Mouse (Mus musculus) heart, adult 2 months (tissue): Measurements from ENCODE around the gene 3110040M04Rik. TPM values are rescaled to one million over a fixed set of nuclear protein-coding genes. Genes with fewer than 3 reads are reported as not detected.
"Not testable (repeated sequence)": the region's sequence is repeated elsewhere in the genome, so short reads cannot be mapped to it uniquely, and the experiment has no call there.

ENCODE experiments used
- DNase-seq, 2 experiments: peaks; one replicate each; pipeline ENCODE4 v3.0.0; 2021
- H3K27ac ChIP-seq: fragments of 200-600 bp; 2 replicates; pipeline ENCODE4 v1.8.1; 2022
- H3K27me3 ChIP-seq: fragments of 200-500 bp; 2 replicates; pipeline ENCODE4 v1.6.1; 2012; ENCODE audit warnings: mild to moderate bottlenecking, low read length, inconsistent platforms, mixed read lengths; ENCODE audit not compliant: control insufficient read depth, insufficient read depth
- H3K36me3 ChIP-seq: fragments of 200-500 bp; 2 replicates; pipeline ENCODE4 v1.6.1; 2012; ENCODE audit warnings: low read length, inconsistent platforms; ENCODE audit not compliant: control insufficient read depth, insufficient read depth
- H3K4me1 ChIP-seq: fragments of 200-500 bp; 2 replicates; pipeline ENCODE4 v1.6.1; 2011; ENCODE audit warnings: low read length; ENCODE audit not compliant: control insufficient read depth, insufficient read depth
- H3K4me3 ChIP-seq: fragments of 200-600 bp; 2 replicates; pipeline ENCODE4 v1.8.1; 2022
- H3K79me2 ChIP-seq: fragments of 200-500 bp; replicated peaks from 2 replicates; pipeline ENCODE4 v1.6.1; 2012; ENCODE audit warnings: mild to moderate bottlenecking, inconsistent platforms, low read length, moderate library complexity, mixed read lengths; ENCODE audit not compliant: control insufficient read depth, insufficient read depth
- H3K9ac ChIP-seq: fragments of 200-500 bp; 2 replicates; pipeline ENCODE4 v1.6.1; 2012; ENCODE audit warnings: low read depth, mild to moderate bottlenecking, control low read depth, inconsistent platforms, low read length, mixed read lengths
- CTCF ChIP-seq: fragments of 200-600 bp; IDR thresholded peaks from 2 replicates; pipeline ENCODE4 v1.8.1; 2022; ENCODE audit warnings: antibody characterized with exemption, mild to moderate bottlenecking, moderate library complexity
- EP300 ChIP-seq: fragments of 200-500 bp; IDR thresholded peaks from 2 replicates; pipeline ENCODE4 v1.6.1; 2011; ENCODE audit warnings: low read depth, low read length, control low read depth; ENCODE audit not compliant: insufficient read depth
- POLR2A ChIP-seq: fragments of 200-500 bp; IDR thresholded peaks from 2 replicates; pipeline ENCODE4 v1.6.1; 2011; ENCODE audit warnings: mild to moderate bottlenecking, low read depth, low read length, control low read depth; ENCODE audit not compliant: insufficient read depth
- WGBS: fragments of 180-500 bp; shearing (Covaris S2); methylation state at CpG from one replicate; pipeline ENCODE4 v1.1.7; 2018; 5-methylcytosine and 5-hydroxymethylcytosine counted together
- intact Hi-C: fragments of 180-260 bp; cut with DNase I; formaldehyde crosslinking; loops from one replicate; pipeline ENCODE4 v1.15.1; 2025
- polyA plus RNA-seq: library from polyadenylated mRNA; depleted of rRNA; stranded (reverse); fragments of >200 nt; gene quantifications from 2 replicates; pipeline ENCODE4 v1.2.3, GENCODE M21; 2012
- total RNA-seq, 2 experiments: library from RNA; stranded (reverse); gene quantifications; 2 replicates each; pipeline ENCODE4 v1.2.3; 2021

The 3110040M04Rik gene
- total and polyA plus RNA-seq, 3 experiments: not detected

DNA sequence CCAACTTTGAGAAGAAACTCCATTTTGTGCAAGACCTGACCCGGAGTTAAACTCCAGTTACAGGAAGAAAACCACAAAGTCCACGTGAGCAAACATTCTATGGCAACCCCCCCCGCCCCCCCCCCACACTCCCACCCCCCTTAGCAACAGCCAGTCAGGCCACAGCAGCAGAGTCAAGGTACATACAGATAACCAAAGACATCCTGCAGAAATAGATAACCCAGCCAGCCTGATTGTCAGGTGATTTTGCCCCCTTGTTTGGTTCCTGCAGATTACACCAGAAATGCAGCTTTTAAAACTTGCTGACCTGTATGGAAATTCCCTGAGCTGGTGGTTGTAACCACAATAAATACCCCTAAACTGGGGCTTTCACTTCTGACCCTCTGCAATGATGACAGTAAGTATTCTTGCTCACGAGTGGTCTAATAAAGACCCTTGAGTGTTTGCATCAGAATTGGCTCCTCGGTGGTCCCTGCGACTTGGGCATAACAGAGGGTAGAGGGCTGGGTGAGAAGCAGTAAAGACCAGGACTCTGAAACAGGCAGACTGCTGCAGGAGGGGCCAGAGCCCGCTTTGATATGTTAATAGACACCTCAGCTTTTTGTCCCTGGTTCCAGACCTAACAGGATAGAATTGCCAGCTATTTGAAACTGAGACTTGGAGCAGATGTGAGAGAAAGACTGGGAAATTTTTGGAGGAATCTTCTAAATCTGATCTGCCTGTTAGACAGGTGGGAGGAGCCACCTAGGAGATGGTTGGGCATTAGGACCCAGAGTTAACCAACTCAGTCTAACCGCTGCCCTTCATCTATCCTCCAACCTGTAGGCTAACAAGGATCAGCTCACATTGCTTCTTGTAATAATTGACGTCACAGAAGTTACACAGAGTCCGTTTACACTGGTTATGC lies 26.6 kb upstream of the 3110040M04Rik start:
- 27% methylated on average over 10 of the region's 10 CpGs for WGBS
- Histone ChIP-seq H3K4me1 (peaks cover under 1% of the 10 kb centered on the region), H3K27ac (peak overlapping the region; percentile 64), H3K79me2 (no peaks in the 10 kb centered on the region), H3K36me3 (no peaks in the 10 kb centered on the region), H3K27me3 (no peaks in the 10 kb centered on the region), H3K4me3 (no peak overlapping the region), H3K9ac (0 out of 2 replicates have a peak overlapping the region, but pooled peaks have one; percentile 19)
- intact Hi-C loops: no loop called here
- no peak for TF ChIP-seq CTCF
- no peak for TF ChIP-seq EP300
- TF ChIP-seq POLR2A: no peak
- DNase-seq: peak in 1 of 2 experiments; percentile 31

GRCm38 (mm10) chr1:151177937-151178271 lies 26.0 kb upstream of the 3110040M04Rik start:
- H3K9ac ChIP-seq: 0 out of 2 replicates have a peak overlapping the region, but pooled peaks have one; percentile 19
- H3K27ac ChIP-seq: peak overlapping the region; percentile 64
- 43% methylated on average over 4 of the region's 4 CpGs for WGBS

DNA sequence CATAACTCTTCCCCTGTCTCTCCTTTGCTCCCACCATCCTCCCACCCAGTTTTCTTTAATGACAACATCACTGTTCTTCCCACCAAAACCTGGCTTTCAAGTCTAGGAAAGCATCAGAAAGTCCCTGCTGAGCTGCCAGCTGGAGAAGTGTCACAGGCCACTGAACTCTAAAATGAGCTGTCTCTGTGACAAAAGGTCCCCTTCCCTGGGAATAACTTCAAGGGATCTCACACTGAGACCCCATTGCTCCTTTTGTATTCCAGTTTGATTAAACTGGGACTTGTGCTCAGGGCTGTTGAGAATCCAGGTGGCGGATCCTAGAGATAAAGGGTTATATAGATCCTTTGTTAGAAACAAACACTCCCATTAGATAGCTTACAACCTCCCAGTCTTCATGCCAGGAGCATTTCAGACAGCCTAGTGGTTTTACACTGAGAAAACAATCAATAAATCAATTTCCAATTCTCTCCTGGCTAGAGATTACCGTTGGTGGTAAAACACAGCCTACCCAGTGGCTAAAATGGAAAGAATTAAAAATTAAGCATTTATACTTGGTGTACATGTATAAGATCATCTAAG lies 25.3 kb upstream of the 3110040M04Rik start:
- 88% methylated on average over 2 of the region's 2 CpGs for WGBS
- Histone ChIP-seq H3K4me3 (no peak overlapping the region), H3K4me1 (no peaks in the 10 kb centered on the region), H3K9ac (no peak overlapping the region), H3K36me3 (no peaks in the 10 kb centered on the region), H3K27me3 (no peaks in the 10 kb centered on the region), H3K79me2 (no peaks in the 10 kb centered on the region), H3K27ac (no peak overlapping the region)
- intact Hi-C loops: no loop called here
- TF ChIP-seq CTCF (no peak), POLR2A (no peak), EP300 (no peak)
- no peak for DNase-seq

More at GRCm38 (mm10) chr1:151177937-151178271, 26.0 kb upstream of the 3110040M04Rik start:
- intact Hi-C loops: no loop called here
- Histone ChIP-seq H3K27me3 (no peaks in the 10 kb centered on the region), H3K79me2 (no peaks in the 10 kb centered on the region), H3K4me1 (no peaks in the 10 kb centered on the region), H3K4me3 (no peak overlapping the region), H3K36me3 (no peaks in the 10 kb centered on the region)
- no peak for DNase-seq
- TF ChIP-seq CTCF (no peak), POLR2A (no peak), EP300 (no peak)

DNA sequence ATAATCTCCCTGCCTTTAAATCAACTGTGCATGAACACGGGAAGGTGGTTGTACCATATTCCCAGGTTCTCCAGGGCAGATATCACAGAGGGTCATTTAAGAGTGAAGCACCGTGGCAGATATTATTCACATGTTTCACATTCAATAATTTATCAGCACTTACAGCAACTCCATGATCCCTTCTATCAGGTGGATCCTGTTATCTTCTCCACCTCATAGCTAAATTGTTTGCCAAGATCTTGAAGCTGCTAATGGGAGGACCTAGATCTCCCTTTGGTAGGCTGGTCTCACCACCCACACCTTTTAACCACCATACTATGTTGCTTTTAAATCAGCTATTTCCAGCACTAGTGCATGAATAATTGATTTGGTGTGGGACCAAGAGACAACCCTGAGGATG lies 23.8 kb upstream of the 3110040M04Rik start:
- Histone ChIP-seq H3K27ac (no peak overlapping the region), H3K79me2 (no peaks in the 10 kb centered on the region), H3K4me3 (no peak overlapping the region), H3K36me3 (no peaks in the 10 kb centered on the region), H3K27me3 (no peaks in the 10 kb centered on the region), H3K4me1 (no peaks in the 10 kb centered on the region), H3K9ac (no peak overlapping the region)
- TF ChIP-seq EP300: no peak
- no peak for TF ChIP-seq POLR2A
- no peak for TF ChIP-seq CTCF
- 74% methylated on average over 2 of the region's 2 CpGs for WGBS
- no peak for DNase-seq
- intact Hi-C loops: no loop called here

- H3K9ac ChIP-seq, intact Hi-C loops, H3K27ac ChIP-seq, H3K36me3 ChIP-seq, H3K79me2 ChIP-seq, H3K4me1 ChIP-seq, H3K4me3 ChIP-seq, DNase-seq, H3K27me3 ChIP-seq: not testable (repeated sequence)
- 88% methylated on average over 1 of the region's 7 CpGs for WGBS
Observed at GRCm38 (mm10) chr1:151182266-151182665, 21.7 kb upstream of the 3110040M04Rik start, which contains the start of gene Gm47985. Gene Gm47985 (plus strand): TSS chr1:151182537.

DNA sequence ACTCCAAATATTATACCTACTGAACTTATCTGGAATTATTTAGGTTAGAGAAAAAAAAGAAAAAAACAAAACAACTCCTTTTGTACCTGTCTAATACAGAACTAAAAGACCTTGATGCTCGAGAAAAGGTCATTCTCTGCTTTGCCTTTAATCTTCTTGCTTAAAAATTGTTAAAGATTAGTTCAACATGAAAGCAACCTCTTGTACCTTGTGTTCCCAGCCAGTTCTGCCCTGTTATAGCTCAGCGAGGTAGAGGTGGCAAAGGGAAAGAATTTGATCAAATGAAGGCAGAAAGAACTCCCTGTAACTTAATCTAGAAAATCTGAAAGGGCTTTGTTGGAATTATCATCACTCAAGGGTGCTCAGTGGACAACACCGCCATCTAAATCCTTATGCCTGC lies 17.7 kb upstream of the 3110040M04Rik start:
- H3K27me3 ChIP-seq, H3K4me3 ChIP-seq, H3K9ac ChIP-seq, H3K79me2 ChIP-seq, H3K27ac ChIP-seq, H3K4me1 ChIP-seq, intact Hi-C loops, DNase-seq, H3K36me3 ChIP-seq: not testable (repeated sequence)
- WGBS: 84% methylated on average over 3 of the region's 3 CpGs

DNA sequence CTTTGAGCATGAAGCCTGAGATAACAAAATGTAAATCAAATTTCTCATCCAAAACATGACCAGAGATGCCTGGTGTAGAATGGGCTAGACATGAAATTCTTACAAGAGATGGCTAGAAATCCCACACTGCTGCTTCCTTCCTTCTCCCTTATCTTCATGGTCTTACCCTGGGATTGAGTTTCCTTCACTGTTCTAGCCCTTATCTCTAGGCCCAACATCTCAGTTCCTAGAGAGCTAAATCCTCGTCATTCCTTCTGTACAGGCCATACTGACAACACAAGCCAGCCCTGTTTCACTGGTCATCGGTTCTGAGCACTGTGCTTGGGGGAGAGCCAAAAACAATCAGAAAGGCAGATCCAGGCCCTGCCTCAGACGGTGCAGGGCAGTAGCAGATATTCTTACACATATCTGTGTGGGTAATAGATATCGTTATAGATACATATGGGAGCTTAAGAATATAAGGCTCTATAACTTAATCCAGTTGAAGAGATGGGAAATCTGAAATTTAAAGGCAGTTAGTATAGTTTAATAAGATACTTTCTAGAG lies 17.0 kb upstream of the 3110040M04Rik start:
- H3K4me1 ChIP-seq, intact Hi-C loops, H3K4me3 ChIP-seq, H3K9ac ChIP-seq, H3K27me3 ChIP-seq, H3K79me2 ChIP-seq, H3K36me3 ChIP-seq, DNase-seq, H3K27ac ChIP-seq: not testable (repeated sequence)
- 67% methylated on average over 4 of the region's 4 CpGs for WGBS
